Mouse (Mus musculus) brown adipose tissue, adult 24 weeks (tissue): Measurements from ENCODE around the gene Erbin. TPM values are rescaled to one million over a fixed set of nuclear protein-coding genes. Genes with fewer than 3 reads are reported as not detected.

Source experiments
- H3K27ac ChIP-seq: fragments of 200-500 bp; replicated peaks from 2 replicates; pipeline ENCODE4 v1.5.1; 2012; ENCODE audit warnings: low read depth, mild to moderate bottlenecking, low read length
- H3K4me1 ChIP-seq: fragments of 200-500 bp; 2 replicates; pipeline ENCODE4 v1.6.1; 2012; ENCODE audit warnings: low read length, mixed read lengths; ENCODE audit not compliant: control insufficient read depth, insufficient read depth, insufficient read length
- H3K4me3 ChIP-seq: fragments of 200-500 bp; 2 replicates; pipeline ENCODE4 v1.5.1; 2012; ENCODE audit warnings: low read depth, mild to moderate bottlenecking, low read length, moderate library complexity; ENCODE audit not compliant: insufficient read depth
- polyA plus RNA-seq: library from polyadenylated mRNA; stranded (reverse); fragments of >200 nt; gene quantifications from 2 replicates; pipeline ENCODE4 v1.2.4, GENCODE M21; 2012; ENCODE audit not compliant: missing spikeins, insufficient read depth, insufficient read length

The Erbin gene
- polyA plus RNA-seq, result 19.1 and 23.2 TPM in 2 replicates

GRCm38 (mm10) chr13:103920261-103920932 lies at the start of gene Erbin:
Erbin (minus strand) TSS chr13:103920514.
- Histone ChIP-seq H3K4me3 (peak within 1 kb of the TSS; percentile 88), H3K4me1 (0 out of 2 replicates have a peak, but pooled peaks cover 2% of the 10 kb centered on the region), H3K27ac (peak within 1 kb of the TSS; percentile 94)

DNA sequence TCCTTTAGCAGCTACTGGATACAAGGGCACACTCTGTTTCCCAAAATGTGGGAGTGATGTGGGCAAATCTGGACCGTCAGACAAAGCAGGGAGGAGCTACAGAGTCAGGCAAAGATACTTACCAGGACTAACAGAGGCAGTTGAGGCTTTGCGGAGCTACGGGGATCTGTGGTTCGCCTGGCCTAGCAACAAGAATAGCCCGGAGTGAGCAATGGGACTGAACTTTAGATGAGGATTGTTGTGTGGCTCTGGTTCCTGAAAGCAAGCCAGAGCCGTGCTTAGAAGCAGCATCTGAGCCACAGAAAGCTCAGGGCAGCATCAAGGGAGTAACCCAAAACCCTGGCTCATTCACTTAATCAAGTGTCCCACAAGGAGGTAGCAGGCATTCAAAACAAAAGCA lies 49.6 kb upstream of the Erbin start:
- no peak overlapping the region for H3K27ac ChIP-seq
- H3K4me3 ChIP-seq, result no peak overlapping the region
- no peaks in the 10 kb centered on the region for H3K4me1 ChIP-seq

DNA sequence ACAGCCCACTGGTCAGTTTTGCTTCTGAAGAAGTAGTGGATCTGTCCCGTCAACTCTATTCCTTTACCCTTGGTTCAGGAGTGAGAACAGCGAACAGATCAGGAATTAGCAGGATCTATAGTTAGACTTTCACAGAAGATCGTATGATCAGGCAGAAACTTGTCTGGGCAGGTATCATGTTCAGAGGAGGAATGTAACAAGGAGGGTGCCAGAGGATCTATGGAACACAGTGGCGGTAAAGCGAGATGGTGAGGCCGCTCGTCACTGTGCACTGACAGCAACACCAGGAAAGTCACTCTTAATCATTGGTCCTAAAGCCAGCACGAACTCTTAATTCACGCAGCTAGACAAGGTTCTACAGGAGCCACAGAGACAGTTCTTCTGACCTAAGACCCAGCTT lies 47.7 kb upstream of the Erbin start:
- no peak overlapping the region for H3K4me3 ChIP-seq
- no peaks in the 10 kb centered on the region for H3K4me1 ChIP-seq
- no peak overlapping the region for H3K27ac ChIP-seq

- H3K4me1 ChIP-seq, result no peaks in the 10 kb centered on the region
- H3K27ac ChIP-seq, result no peak overlapping the region
These were observed 46.4 kb upstream of the Erbin start for GRCm38 (mm10) chr13:103966696-103967215.

DNA sequence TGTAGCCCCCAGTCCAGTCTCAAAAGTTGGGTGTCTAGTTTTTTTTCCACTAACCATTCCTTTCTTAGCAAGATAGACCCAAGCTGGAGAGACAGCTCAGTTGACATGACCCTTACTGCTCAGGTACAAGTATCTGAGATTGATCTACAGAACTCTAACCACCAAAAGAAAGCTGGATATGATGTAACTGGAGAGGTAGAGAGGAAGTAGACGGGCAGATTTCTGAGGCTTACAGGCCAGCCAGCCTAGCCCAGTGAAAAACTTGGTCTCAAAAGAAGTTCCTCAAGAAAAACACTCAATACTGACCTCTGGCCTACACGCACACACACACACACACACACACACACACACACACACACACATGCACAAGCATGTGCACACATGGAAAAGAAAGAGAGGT lies 44.9 kb upstream of the Erbin start:
- H3K4me1 ChIP-seq, result no peaks in the 10 kb centered on the region

More at GRCm38 (mm10) chr13:103966696-103967215, 46.4 kb upstream of the Erbin start:
- H3K4me3 ChIP-seq, result no peak overlapping the region

DNA sequence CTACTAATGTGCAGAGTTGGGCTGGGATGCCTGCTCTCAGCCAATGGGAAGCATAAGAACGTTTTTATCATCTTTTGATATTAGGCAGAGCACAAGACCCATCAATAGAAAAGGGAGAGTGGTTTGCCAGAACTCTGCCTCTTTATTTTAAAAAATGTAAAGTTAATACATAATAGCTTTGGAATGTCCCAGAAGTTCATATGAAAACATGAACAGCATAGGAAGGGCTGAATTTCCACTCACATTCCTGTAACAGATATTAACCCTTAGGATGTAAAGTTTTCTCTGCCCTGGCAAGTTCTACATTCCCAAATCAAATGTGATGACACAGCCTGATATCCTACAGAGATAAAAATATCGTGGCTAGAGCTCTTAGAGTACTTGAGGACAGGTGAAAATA lies 42.8 kb upstream of the Erbin start:
- Histone ChIP-seq H3K27ac (no peak overlapping the region), H3K4me3 (no peak overlapping the region)

More for the DNA sequence above, 44.9 kb upstream of the Erbin start:
- H3K27ac ChIP-seq, result no peak overlapping the region
- no peak overlapping the region for H3K4me3 ChIP-seq

GRCm38 (mm10) chr13:103959841-103960240 lies 39.5 kb upstream of the Erbin start:
- H3K4me1 ChIP-seq, result no peaks in the 10 kb centered on the region
- H3K4me3 ChIP-seq, result no peak overlapping the region
- no peak overlapping the region for H3K27ac ChIP-seq

More for the DNA sequence above, 42.8 kb upstream of the Erbin start:
- H3K4me1 ChIP-seq, result no peaks in the 10 kb centered on the region

DNA sequence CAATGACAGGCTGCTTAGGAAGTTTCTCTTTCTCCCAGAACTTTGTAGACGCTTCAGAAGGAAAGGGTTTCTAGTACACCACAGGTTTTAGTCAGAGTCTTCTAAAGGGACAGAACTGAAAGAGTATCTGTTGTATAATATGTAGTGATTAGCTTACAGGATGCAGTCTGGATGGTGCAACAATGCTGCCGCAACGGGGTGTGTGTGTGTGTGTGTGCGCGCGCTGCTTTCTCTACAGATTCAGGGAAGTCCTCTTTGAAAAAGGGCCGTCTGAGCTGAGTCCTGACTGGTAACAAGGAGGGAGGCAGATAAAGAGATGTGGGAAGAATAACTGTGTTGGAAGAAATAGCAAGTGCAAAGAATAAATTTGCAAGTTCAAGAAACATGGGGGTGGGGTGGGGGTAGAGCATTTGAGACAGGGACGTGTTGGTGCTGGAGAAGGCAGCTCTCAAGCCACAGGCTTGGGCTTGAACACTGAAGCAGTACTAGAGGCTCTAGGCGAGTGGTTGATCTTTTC lies 38.4 kb upstream of the Erbin start:
- H3K4me1 ChIP-seq, result no peaks in the 10 kb centered on the region
- no peak overlapping the region for H3K4me3 ChIP-seq
- no peak overlapping the region for H3K27ac ChIP-seq

- Histone ChIP-seq H3K4me1 (no peaks in the 10 kb centered on the region), H3K27ac (no peak overlapping the region), H3K4me3 (no peak overlapping the region)
These were observed 37.0 kb upstream of the Erbin start for GRCm38 (mm10) chr13:103957175-103957940.

- Histone ChIP-seq H3K27ac (no peak overlapping the region), H3K4me1 (no peaks in the 10 kb centered on the region), H3K4me3 (no peak overlapping the region)
These were observed 35.3 kb upstream of the Erbin start for GRCm38 (mm10) chr13:103955652-103956051.

GRCm38 (mm10) chr13:103951393-103951792 lies 31.1 kb upstream of the Erbin start:
- no peak overlapping the region for H3K4me3 ChIP-seq
- no peaks in the 10 kb centered on the region for H3K4me1 ChIP-seq
- no peak overlapping the region for H3K27ac ChIP-seq

GRCm38 (mm10) chr13:103940796-103941195 lies 20.5 kb upstream of the Erbin start:
- Histone ChIP-seq H3K4me1 (no peaks in the 10 kb centered on the region), H3K27ac (no peak overlapping the region), H3K4me3 (no peak overlapping the region)

DNA sequence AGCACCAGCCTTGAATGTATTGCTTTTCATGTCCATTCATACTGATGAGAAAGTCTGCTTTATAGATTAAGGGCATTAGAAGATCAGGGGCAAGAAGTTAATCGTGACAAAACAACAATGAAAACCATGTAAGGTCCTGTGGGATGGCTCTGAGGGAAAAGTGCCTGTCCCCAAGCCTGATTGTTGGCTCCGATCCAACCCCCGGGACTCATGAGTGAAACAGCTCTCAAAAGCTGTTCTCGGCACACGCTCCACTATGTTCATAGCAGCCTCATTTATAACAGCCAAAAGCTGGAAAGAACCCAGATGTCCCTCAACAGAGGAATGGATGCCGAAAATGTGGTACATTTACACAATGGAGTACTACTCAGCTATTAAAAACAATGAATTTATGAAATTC lies 4.3 kb upstream of the Erbin start:
- no peak overlapping the region for H3K4me3 ChIP-seq
- no peak overlapping the region for H3K27ac ChIP-seq
- no peaks in the 10 kb centered on the region for H3K4me1 ChIP-seq

DNA sequence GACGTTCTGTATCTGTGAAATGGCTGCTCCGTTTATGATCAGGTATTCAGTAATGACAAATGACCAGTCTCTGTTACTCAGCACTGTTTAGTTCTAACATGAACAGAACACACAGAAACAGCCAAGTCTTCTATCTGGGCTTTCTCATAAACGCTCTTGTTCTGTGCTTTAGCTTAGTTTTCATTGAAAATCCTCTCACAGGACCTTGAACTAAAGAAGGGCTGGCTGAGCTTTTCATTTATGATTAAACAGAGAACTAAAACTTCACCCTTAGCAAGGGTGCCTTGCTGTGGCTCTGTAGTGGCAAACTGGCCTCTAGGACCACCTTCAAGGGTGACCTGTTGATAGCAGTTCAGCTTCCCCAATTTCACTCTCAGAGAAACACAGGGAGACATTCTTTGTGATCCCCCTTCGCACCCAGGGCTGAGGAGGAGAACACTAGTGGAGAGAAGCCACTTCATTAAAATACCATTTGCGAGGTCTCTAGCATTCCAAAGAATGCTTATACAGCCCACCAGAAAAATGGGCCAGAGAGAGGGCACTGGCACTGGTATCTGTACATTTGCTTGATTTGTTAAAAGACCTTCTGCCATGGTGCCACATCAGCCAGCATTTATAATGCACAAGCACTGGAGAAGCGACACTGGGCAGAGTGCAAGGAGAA lies 3.2 kb upstream of the Erbin start:
- no peak overlapping the region for H3K27ac ChIP-seq
- no peaks in the 10 kb centered on the region for H3K4me1 ChIP-seq
- no peak overlapping the region for H3K4me3 ChIP-seq

DNA sequence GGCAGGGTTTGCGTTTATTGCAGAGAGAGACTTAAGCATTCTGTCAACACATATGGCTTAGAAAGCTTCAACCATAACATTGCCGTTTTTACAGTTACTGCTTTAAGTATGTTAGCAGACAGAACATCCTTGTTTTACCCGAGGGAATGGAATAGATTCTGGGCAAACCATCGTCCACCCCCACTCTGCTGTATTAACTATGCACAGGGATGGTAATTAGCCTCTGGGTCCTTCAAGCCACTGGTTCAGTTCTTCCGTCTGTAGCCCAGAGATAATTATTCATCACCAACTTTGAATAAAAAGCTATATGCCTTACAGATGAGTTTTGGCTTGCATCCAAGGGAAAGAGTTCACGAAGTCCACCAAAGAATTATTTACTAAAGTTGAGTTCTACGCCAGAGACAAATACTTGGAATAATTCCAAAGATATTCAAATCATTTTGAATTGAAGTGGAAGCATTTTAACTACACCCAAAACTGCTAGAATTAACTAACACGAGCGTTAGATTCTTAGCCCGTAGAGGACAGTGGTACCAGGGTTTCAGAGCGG lies 1.6 kb upstream of the Erbin start:
- no peaks in the 10 kb centered on the region for H3K4me1 ChIP-seq
- H3K4me3 ChIP-seq, result peak overlapping the region; percentile 86
- H3K27ac ChIP-seq, result peak overlapping the region; percentile 27; the same call in 1 of the 2 replicates
